Mouse (Mus musculus) adrenal gland, adult 8-10 months (tissue): ENCODE data around the gene Chuk. TPM values are rescaled to one million over a fixed set of nuclear protein-coding genes. Genes with fewer than 3 reads are reported as not detected.
A peak's percentile ranks its signal among the peaks of the same experiment; 100 is the strongest.

Source experiments
- DNase-seq: peaks from one replicate; pipeline ENCODE4 v3.0.0; 2022
- total RNA-seq, 4 experiments: library from RNA; stranded (reverse); gene quantifications; 2 replicates each; pipeline ENCODE4 v1.2.4; 2022

Chuk gene
- total RNA-seq, result 100 to 1,000 TPM in 2 of 4 experiments, 10 to 100 TPM in 2; 74.5 to 111 (median 93.4) TPM

- peak; percentile 93 for DNase-seq
Measured at GRCm38 (mm10) chr19:44106831-44107660, at the start of gene Chuk. TSS of gene Chuk (minus strand) at chr19:44107480.

DNA sequence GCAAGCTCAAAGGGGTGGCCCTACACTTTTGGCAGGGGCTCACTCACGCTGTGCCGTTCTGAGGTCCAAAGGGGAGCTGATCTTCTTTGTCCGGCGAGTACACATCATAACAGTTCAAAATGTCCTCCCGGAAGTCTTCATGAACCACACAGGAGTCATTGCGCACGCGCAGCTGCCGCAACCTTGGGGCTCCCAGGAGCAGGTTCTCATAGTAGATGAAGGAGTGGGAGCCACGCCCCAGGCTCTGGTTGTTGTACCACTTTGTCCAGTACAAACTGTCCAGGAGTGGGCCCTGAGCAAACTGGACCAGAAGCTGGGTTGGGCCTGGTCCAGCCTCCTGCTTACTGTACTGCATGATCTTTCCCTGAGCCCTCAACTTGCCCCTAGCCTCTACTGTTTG lies 49.7 kb upstream of the Chuk start:
- no peak for DNase-seq

- no peak for DNase-seq
Measured at GRCm38 (mm10) chr19:44153781-44154180, 46.5 kb upstream of the Chuk start.

GRCm38 (mm10) chr19:44148991-44149390 lies 41.7 kb upstream of the Chuk start:
- no peak for DNase-seq

- no peak for DNase-seq
Measured at GRCm38 (mm10) chr19:44148345-44148744, 41.1 kb upstream of the Chuk start.

DNA sequence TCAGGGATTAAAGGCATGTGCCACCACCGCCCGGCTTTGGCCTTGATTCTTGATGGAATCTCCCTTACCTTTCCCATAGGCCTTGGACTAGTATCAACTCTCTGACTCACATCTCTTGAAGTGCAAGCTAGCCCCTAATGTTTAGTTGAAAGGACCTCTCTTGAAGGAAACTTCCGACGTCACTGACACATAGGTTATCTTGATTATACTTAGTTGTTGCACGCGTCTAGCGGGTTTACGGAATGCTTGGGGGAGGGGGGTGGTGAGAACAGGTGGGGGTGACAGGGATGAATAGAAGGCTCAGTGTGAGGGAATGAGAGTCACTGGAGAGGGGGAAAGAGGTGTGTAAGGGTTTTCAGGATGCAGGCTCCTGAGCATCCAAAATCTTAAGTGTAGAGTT lies 39.7 kb upstream of the Chuk start:
- DNase-seq, result no peak

DNA sequence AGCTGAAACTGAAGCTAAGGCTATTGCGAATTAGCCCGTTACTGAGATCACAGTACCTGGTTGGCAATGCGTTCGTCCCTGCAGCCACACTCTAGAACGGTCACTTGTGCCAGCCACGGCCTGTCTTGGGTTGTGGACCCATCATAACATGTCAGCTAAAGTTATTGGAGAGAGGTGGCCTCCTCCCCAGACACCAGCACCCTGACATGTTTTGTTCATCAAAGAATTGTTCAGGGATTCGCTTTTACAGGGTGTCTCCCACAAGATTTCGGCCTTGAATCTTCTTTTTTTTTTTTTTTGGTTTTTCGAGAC lies 39.2 kb upstream of the Chuk start:
- no peak for DNase-seq

DNA sequence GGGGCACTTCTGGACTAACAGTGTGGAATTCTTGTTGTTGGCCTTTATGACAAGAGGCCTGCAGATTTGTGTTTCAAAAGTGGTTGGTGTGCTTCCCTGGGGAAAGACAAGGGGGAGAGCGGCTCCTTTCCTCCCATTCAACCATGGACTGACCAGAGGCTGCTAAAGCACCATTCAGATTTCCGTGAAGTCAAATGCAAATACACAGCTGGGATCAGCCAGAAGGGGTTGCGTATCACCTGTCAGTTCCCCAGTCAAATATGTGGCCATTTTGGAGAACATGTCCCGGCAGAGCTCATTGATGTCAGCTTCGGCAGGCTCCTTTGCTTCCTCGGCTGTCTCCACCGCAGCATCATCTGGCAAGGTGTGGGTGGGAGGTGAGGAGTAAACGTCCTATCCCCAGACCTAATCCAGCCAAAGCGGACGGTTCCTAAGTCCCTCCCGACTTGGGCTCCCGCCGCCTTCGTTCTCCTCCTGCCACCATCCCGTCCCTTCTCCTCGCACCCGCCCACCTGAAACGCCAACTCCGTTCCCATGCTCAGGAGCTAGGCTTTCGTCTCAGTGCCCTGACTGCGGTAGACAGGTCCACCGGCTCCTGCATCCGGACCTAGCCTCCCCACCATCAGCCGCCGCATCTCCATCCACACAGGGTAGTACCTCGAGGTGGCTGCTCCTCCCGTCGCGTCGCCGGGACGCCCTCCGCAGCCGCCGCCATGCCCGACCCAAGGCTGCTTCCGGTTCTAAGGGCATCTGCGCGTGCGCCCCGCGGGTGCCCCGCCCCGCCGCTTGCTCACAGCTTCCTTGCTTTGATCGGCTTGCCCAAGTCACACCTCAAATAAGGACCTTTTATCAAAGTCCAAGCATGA lies 38.7 kb upstream of the Chuk start, which contains the start of gene Bloc1s2:
Gene Bloc1s2 (minus strand): TSS at position 745 of the 866 bp plus-strand sequence.
- peak; percentile 83 for DNase-seq

DNA sequence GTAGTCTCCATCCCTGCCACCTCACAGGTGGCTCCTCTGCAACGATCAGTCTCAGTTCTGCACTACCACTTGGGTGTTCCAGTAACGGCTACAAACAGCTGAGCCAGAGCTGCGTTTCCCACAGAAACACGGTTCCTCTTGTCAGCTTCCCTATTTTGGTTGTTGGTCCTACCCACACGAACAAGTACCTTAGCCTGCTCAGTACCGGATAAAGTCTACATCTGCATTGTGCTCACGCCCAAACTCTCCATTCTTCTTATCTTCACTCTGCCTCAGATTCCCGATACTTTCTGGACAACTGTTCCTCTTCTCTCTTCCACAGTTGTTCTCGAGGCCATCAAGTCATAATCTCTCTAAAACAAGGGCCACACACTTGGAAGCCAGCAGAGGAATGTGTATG lies 37.1 kb upstream of the Chuk start:
- no peak for DNase-seq

DNA sequence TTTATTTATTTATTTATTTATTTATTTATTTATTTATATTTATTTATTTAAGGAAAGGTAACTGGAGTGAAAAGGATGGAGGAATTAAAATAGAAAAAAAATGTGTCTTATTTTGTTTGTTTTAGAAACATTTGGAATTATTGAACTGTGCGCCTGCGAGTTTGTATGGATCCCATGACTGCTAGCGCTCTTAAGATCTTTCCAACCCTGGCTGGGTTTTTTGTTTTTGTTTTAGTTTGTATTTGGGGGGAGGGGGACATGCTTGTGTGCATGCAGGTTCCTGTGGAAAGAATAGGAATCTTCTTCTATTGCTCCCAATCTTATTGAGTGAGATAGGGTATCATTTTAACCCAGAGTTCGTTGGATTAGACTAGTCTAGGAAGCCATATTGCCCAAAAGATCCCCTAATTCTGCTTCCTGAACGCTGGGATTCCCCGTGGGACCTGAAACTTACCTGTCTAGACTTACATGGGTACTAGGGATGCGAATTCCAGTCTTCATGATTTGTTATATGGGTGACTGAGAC lies 28.7 kb upstream of the Chuk start:
- no peak for DNase-seq

- peak; percentile 87 for DNase-seq
Measured at GRCm38 (mm10) chr19:44135072-44135959, 28.0 kb upstream of the Chuk start, which contains the start of gene Cwf19l1. TSS of gene Cwf19l1 (minus strand) at chr19:44135876.

- DNase-seq, result no peak
Measured at GRCm38 (mm10) chr19:44132917-44133316, 25.6 kb upstream of the Chuk start.

GRCm38 (mm10) chr19:44128560-44128959 lies 21.3 kb upstream of the Chuk start:
- no peak for DNase-seq

- DNase-seq, result no peak
Measured at GRCm38 (mm10) chr19:44127729-44128497, 20.6 kb upstream of the Chuk start.

DNA sequence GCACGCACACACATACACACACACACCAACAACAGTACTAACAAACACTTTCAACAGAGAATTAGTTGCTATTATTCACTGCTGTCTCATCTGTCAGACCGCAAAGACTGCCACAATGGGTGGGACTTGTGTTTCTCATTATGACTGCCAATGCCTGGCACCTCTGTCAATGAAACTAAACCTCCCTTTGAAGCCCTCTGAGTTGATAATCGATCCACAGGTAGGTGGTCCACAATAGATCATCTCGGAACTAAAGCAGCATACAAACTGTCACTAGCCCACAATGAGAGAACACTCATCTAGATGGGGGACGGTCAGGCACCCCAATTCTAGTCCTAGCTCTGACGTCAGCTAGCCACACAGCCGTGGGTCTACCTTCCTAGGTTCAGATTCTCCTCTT lies 13.9 kb upstream of the Chuk start:
- DNase-seq, result no peak

- peak; percentile 61 for DNase-seq
Measured at GRCm38 (mm10) chr19:44120686-44121085, 13.4 kb upstream of the Chuk start.

DNA sequence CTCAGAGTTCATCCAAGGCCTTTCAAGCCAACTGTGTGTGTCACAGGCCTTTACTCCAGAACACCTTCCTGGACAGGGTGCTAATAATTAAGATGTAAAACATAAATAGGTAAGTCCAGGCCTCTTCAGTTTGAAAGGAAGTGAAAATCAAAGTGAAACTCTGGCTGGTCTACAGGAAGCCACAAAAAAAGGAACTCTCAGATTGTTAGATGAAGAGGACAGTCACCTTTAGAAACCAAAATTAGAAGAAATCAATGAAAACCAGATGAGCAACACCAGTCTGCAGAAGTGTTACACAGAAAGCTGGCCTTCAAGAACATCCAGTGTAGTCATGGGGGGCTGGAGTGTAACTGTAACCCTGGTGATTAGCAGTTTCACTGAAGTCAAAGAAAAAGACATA lies 10.5 kb upstream of the Chuk start:
- no peak for DNase-seq

DNA sequence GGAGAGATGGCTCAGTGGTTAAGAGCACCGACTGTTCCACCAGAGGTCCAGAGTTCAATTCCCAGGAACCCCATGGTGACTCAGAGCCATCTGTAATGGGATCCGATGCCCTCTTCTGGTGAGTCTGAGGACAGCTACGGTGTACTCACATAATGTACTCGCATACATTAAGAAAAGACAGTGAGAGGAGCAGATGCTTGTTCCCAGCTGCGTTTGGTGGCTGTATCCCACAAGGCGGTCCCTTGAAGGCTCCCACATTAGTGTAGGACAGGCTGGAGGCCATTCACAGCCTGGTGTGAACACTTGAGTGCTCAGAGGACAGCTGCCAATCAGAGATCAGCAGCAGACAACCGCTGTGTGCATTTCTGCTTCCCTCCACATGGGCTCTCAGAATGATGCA lies 4.4 kb upstream of the Chuk start:
- DNase-seq, result no peak

GRCm38 (mm10) chr19:44110356-44110755 lies 3.1 kb upstream of the Chuk start:
- DNase-seq, result no peak

DNA sequence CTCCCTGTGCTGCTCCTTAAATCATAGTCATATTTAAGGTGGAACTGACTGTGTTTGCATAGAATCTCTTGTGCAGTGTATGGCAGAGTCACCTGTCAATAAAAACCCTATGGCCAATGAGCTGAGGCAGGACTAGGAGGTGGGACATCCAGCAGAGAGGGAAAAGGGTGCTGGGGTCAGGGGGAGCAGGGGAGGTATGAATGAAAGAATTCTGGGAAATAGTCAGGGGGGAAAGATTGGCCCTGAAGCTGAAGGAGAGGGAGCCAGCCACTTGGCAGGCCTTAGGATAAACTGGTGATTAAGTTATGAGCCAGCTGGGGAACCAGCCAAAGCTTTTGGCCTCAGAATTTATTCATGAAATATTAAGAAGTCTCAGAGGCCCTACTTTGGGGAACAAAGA lies 1.7 kb upstream of the Chuk start:
- peak; percentile 73 for DNase-seq
